Mouse (Mus musculus): ENCODE data around the gene Otud3. TPM values are rescaled to one million over a fixed set of nuclear protein-coding genes. Genes with fewer than 3 reads are reported as not detected.
"Not testable (repeated sequence)": the region's sequence is repeated elsewhere in the genome, so short reads cannot be mapped to it uniquely, and the experiment has no call there.

The Otud3 gene
- total RNA-seq, 2 experiments from 2014 or later, result 10.6 to 11.6 TPM

DNA sequence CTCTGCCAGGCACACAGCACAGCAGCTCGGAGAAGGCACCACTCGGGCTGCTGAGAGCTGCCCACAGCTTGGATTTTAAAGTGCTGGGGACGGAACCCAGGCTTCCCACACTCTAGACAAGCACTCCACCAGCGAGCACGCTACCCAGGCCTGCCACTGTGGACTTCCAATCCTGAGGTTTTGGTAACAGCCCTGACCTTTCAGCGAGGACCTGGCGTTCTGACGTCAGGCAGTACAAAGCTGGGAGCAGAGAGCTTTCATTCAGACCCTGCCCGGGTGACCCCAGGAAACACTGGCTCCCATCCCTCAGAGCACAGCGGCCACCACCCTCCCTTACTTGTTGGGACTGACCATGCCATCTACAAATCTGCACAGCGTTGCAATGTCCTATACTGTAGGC is 20.0 kb downstream of the Otud3 start:
- intact Hi-C loops (cut with DNase I); DNase-seq: not testable (repeated sequence)

DNA sequence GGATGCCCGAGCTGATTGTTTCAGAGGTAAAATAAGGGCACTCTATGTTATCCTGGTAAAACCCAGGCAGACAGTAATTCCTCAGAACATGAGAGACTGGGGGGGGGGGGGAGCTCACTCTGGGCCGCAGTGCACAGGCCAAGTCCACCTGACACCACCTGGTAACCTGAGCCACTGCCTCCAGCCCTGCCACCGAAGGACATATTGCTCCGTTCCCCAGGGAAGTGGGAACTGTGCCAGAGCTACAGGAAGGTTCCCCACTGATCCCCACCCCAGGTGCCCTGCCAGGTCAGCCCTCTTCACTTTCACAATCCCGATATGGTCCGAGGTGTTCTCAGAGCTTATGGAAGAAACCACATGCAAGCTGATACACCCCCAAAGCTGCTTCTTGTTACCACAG is 21.1 kb downstream of the Otud3 start:
- no peak for DNase-seq
- intact Hi-C loops (cut with DNase I), result no loop called here

DNA sequence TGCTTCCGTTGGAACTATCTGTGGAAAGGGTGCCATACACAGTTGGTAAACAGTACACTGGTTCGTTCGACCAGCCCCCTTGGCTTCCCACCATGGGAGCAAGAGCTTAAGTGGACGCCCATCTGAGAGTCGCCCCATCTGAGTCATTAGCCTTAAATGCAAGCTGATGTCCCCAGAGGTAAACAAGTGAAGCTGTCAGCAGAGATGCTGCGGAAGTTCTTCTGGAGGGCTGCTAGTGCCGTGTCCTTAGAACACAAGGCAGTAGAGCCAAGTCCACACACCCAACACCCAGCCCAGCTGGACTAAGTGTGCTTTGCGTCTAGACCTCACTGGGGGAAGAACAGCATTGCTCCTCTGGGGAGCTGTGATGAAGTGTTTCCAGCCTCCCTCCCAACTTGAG is 24.1 kb downstream of the Otud3 start:
- intact Hi-C loops (cut with DNase I), result no loop called here
- peak; percentile 9 to 20 for DNase-seq

DNA sequence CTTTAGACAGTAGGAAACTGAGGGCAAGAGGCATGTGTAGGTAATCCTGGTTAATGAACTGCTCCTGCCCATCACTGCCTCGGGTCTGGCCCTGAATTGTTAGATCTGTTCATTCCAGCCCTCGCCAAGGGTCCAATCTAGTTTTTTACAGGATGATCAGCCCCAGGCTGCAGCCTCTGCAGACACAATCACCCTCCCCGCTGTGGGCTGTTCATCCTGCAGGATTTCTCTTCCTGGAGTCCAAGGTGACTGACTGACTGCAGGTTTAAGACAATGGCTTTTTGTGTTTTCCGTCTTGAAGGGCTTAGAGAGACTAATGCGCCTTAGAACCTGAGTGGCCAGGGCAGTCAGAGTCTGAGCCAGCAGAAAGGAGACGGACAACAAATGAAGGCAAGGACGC is 24.6 kb downstream of the Otud3 start:
- no peak for DNase-seq
- intact Hi-C loops (cut with DNase I), result no loop called here

DNA sequence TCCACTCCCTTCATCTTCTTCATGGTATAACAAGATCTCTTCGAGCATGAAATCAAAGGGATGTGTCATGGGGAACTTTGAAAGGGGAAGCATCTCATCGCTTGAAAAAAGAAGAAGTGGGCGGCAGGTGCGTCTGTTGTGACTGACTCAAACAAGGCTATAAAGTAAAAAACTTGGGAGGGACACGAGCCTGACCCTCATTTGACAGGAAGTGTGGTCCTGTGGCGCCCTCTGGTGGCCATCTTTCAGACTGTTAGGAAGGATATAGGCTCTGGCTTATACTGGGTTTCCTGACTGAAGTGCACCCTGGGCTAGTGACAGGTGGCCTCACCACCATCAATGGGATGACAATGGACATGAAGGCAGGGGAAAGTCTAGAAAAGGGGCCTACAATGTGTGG is 29.5 kb downstream of the Otud3 start:
- intact Hi-C loops (cut with DNase I), result loop anchor here (1.0 kb wide), 1 partner anchor 18 kb away; no protein-coding TSS in a partner anchor
- DNase-seq, result peak; percentile 83 to 91

DNA sequence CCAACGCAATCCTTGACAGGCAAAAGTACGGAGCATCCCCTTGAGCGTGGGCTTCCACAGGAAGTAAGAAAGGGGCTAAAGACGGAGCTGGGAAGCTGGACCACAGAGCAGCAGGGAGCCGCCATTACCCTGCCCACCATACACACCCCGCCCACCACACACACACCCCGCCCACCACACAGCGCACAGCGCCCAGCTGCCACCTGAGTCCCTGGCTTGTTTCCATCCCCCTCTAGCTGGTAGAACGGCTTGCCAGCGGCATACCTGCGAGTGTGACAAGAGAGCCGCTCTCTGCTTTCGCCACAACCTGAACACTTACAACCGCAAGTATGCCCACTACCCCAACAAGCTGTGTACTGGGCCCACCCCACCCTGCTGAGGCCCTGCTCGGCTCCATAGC is 31.6 kb downstream of the Otud3 start:
- no peak for DNase-seq
- intact Hi-C loops (cut with DNase I), result no loop called here

DNA sequence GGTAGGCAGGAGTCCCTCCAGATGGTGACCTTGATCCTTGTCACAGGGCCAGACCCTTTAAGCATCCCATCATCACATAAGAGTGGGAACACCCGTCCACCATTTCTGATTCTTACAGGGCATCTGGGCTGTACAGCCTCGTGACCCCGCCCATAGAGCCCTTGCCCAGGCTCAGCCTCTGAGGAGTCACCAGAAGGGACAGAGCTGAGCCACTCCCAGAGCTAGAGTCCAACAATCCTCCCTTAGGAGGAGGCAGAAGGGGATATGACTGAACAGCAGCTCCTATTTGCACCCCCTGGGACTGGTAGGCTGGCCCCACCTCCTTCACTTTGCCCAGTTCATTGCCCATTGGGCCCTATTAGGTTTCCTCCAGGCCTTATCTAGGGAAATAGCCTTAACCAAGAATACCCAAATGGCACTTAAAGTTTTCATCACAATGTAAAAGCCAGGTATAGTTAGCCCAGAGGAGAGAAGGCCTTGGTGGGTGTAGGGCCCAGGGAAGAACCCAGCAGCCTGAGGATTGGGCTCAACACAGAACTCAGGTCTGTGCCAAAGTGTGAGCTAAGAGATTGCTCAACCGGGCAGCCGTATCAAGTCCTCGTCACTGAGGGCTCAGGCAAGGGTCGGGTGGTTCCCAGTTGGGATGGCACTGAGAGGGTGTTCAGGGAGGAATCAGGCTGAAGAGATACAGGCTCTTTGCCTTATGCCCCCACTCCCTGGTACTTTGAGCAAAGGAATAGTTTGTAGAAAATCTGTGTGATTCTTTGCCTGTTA is 32.7 kb downstream of the Otud3 start:
- intact Hi-C loops (cut with DNase I), result no loop called here
- peak; percentile 35 to 49 for DNase-seq

DNA sequence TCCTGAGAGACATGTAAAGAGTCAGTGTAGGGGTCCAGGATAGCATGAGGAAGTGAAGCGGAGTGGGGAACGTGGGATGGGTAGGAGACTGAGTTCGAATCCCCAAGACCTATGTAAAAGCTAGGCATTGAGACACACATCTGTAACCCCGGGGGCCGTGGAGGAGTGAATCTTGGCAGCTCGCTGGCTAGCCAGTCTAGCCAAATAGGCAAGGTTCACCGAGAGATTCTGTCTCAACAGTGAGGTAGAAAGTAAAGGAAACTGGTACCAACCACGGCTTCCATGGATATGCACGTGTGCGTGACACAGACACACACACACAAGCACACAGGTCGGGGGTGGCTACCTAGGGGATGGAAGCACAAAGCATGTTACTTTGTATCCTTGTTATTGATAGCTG is 33.9 kb downstream of the Otud3 start:
- intact Hi-C loops (cut with DNase I), result no loop called here
- DNase-seq, result no peak

DNA sequence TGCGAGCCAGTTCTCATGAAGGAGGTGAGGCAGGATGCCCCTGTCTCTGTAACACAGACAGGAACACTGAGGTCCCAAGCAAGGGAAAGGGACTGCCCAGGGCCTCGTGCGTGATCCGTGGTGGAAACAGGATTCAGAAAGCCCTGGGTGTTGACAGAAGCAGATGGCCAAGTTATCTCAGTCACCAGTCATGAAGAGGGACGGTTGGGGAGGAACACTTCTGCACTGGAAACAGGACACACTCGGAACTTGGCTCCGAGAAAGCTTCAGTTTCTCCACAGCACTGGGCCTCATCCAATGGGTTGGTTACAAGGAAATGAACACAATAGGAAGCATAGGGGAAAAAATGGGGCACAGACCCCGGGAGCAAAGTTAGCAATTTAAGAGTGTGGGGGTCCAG is 35.0 kb downstream of the Otud3 start:
- peak; percentile 43 for DNase-seq
- intact Hi-C loops (cut with DNase I), result no loop called here

DNA sequence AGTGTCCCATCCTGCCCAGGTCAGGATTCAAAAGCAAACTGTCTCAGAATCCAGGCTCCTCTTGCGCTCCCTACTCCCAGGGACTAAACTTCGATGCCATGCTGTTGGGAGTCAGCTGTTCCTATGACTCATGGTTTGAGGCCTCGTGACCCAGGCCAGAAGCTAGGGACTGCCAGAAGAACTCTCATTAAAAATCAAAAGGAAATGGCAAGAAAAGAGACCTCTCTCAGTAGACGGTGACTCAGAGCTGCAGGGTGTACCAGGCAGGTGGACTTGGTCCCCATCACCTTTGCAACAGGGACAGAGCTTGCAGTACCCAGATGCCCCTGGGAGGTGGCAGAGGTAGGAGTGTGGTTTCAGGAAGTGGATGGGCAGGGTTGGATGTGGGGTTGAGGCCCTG is 36.0 kb downstream of the Otud3 start, which contains the start of gene Pla2g2e:
Gene Pla2g2e (plus strand): TSS at position 212 of the 400 bp plus-strand sequence.
- intact Hi-C loops (cut with DNase I), result no loop called here
- DNase-seq, result peak in 1 of 2 experiments; percentile 15

DNA sequence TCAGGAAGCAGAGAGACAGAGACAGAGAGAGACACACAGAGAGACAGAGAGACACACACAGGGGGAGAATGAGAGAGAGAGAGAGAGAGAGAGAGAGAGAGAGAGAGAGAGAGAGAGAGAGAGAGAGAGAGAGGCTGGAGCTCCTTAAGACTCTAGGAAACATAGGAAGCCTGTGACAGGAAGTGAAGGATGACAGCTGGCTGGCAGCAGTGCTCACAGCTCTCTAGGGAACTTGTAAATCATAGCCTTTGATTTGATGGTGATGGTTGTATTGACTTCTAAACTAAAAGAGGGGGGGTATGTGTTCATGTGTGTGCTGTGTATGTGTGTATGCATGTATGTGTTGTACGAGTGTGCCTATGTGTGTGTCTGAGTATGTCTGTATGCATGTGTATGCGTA is 37.8 kb downstream of the Otud3 start:
- intact Hi-C loops (cut with DNase I), result no loop called here
- DNase-seq, result no peak

DNA sequence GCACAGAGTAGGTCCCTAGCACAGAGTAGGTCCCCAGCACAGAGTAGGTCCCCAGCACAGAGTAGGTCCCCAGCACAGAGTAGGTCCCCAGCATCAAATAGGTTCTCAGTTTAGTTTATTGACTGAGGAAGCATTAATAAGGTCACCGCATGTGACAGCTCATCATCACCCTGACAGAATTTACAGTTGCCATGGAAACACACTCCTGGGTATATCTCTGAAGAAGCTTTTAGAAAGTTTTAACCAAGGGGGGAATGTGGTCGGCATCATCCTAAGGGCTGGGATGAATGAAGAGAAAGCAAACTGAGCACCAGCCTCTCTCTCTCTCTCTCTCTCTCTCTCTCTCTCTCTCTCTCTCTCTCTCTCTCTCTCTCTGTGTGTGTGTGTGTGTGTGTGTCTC is 38.5 kb downstream of the Otud3 start:
- DNase-seq; intact Hi-C loops (cut with DNase I): not testable (repeated sequence)

DNA sequence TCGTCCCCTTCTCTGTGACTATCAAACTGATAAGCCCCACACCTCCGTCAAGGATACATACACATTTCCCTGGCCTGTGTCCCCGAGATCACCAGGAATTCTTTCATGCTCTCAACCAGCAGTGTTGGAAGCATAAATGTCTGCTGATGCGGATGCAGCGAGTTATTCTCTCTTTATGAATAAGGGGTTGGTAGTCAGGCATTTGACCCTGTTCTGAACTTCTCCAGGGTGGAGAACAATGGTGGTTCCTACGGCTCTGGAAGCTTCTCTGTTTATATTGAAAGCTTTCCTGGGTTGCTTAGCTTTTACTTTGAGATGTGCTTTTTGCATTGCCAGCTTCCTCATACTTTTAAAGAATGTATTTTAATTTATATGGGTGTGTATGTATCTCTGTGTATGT is 39.9 kb downstream of the Otud3 start, which contains the start of gene Gm13030:
Gene Gm13030 (minus strand): TSS at position 101 of the 400 bp plus-strand sequence.
- intact Hi-C loops (cut with DNase I), result no loop called here

DNA sequence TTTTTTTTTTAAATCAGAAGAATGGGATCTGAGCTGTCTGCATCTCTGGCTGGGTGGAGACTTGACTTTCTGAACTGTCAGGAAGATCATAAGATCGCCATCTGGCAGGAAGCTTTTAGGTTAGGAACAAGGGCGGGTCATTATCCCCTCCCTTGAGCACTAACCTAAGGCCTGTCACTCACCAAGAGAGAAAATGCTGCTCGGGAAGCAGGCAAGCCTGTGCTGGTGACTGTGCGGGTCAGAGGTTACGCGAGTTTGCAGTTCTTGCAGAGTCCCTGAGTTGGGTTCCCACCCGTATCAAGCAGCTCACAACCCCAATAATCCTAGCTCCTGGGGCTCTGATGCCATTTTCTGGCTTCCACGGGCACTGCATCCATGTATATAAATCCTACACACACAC is 45.1 kb downstream of the Otud3 start:
- DNase-seq, result no peak
- intact Hi-C loops (cut with DNase I), result no loop called here

More for the DNA sequence above, 39.9 kb downstream of the Otud3 start, which contains the start of gene Gm13030:
- no peak for DNase-seq

DNA sequence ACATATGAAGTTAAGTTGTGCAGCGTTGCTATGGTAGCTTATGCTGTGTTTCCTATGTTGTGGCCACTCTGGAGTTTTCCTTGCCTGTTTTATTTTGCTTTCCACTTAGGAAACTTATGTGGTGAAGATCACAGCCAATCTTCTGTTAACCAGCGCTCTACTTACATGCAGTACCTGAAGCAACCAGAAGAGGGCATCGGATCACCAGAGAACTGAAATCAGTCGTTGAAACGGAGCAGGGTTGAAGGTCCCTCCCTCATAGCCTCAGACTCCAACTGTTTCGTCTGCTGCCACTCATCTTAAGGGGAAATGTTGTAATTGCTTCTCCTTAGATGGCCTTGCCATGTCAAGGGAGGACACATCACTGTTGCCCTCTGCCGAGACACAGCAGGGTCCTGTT is 47.3 kb downstream of the Otud3 start:
- intact Hi-C loops (cut with DNase I), result loop anchor here (1.0 kb wide), 1 partner anchor 18 kb away; no protein-coding TSS in a partner anchor
- DNase-seq, result peak; percentile 77 to 81

DNA sequence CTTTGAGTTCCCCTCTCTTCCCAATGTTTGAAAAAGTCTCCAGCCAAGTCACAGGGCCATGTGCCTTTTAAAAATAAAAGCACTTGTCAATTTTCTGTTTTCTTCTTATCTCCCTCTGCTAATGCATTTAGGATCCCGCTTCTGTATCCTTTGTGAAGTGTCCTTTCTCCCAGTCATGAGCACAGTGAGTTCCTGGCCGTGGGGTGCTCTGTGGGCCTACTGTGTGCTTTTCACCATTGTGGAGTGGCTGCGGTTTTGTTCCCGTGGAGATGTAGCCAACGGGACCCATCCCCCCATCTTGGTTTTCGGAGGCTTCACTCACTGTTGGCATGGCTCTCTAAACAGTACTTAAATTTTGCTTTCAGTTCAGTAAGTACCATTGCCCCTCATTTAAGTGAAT is 47.8 kb downstream of the Otud3 start:
- DNase-seq, result no peak
- intact Hi-C loops (cut with DNase I), result loop anchor here (1.0 kb wide), 1 partner anchor 18 kb away; no protein-coding TSS in a partner anchor

DNA sequence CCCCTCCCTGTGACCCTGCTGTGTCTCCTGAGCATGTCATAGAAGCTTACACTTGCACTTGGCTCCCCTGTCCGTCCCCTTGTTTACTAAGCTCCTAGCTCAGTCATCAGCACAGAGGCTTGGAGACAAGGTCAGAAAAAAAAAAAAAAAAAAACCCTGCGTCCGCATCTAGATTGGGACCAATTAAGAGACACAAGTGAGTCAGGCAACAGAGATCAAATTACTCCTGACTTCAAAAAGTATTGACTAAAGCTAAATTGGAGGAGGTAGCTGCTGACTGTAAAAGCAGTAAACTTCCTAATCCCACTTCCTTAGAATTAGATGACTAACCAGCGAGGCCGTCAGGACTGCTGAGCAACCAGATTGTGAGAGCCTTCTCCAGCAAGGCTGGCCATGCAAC is 48.7 kb downstream of the Otud3 start:
- intact Hi-C loops (cut with DNase I), result no loop called here
- DNase-seq, result no peak

DNA sequence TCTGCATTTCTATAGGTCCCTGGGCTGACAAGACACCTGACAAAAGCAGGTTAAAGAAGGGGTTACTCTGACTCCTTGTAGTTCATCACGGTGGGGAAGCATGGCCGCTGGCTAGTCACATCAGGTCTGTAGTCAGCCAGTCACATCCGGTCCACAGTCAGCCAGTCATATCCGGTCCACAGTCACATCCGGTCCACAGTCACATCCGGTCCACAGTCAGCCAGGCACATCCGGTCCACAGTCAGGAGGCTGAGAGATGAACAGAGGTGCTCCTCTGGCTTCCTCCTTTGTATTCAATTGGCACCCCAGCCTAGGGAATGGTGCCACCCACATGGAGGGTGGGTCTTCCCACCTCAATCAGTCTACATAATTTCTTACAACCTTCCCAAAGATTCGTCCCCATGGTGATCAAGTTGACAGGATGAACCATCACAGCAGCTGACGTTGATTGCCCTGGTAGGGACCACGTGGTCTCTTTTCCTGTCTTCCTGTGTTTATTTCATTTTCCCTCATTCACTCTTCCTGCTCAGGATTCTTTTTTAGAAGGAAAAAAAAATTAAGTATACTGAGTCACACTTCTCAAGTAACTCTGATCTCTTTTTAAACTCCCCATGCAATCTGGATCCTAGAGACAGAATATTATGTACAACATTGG is 50.3 kb downstream of the Otud3 start, which contains the start of gene Pla2g5:
Gene Pla2g5 (minus strand): TSS at position 139 of the 655 bp plus-strand sequence.
- intact Hi-C loops (cut with DNase I), result no loop called here
- no peak for DNase-seq

DNA sequence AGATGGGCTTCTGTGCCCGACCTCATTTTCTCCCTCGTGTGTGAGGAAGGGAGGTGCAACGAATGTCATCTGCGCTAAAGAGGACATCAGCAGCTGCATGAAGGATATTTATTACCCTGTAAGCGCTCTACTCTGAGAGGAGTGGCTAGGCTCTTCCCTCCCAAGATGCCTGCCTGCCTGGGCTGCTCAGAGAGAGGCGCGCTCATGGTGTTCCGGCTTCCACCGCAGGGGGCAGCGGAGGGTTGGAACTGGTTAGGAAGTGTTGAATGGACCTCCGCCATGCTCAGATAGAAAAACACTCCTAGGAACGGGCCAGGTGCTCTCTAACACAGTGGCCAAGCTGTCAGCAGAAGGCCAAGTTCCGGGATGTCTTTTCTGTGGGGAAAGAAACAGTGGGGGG is 54.0 kb downstream of the Otud3 start:
- peak; percentile 36 to 65 for DNase-seq

DNA sequence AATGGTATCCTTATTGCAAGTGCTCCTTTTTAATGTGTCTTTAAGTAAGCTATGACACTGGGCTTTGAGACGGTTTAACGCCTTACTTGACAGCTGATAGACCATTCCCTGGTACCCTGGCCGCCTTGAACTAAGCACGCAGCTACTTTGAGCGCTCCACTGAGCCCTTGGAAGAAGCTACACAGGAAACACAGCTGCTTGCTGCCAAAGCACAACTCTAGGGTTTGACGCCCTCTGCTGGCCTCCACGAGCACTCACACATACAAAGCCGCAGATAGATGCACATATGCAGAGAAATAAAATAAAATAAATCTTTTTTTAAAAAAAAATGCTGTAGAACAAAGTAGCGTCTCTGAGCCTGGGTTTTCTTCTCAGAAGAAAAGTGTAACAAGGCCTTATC is 54.5 kb downstream of the Otud3 start:
- DNase-seq, result no peak
- intact Hi-C loops (cut with DNase I), result no loop called here

More for the DNA sequence above, 54.0 kb downstream of the Otud3 start:
- intact Hi-C loops (cut with DNase I), result no loop called here

DNA sequence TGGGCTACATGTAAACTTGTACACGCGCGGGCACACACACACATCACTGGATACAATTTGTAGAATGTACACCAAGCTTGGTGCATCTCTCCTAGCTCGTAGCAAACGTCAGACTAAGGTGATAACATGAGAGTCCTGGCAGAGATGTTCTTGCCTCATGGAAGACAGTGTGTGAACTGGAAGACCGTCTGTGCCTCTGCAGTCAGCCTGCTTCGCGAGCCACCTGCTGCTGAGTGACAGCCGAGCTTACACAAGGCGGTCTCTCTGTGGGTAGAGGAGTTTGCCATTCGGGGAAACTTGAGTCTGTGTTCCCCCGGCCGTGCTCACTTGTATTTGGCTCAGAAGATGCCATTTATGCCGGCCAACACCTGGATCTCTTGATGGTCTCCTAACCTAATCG is 55.3 kb downstream of the Otud3 start:
- DNase-seq, result no peak
- intact Hi-C loops (cut with DNase I), result no loop called here

DNA sequence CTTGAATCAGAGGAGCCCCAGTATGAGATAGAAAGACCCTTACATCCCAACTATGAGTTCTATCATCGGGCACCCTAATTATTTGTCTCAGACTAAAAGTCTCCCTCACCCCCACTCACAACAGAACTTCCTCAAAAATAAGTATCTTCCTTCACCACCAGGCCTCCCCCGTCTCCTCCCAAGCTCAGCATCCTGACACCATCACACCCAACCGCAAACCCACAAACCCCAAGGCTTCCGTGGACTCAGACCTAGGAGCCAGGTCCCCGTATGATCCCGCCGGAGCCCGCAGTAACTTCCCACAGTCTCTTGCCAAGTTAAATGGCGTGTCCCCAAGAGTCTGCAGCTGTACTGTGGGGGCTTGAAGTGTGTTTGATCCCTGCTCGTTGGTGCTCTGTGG is 56.2 kb downstream of the Otud3 start:
- DNase-seq, result no peak

More for the DNA sequence above, 56.2 kb downstream of the Otud3 start:
- intact Hi-C loops (cut with DNase I), result no loop called here
